ENCODE assay signal across 9 mouse cellular contexts in genomic region chr5:135263866-135264503, GRCm38 (mm10). TPM values are rescaled to one million over a fixed set of nuclear protein-coding genes. Genes with fewer than 3 reads are reported as not detected.
DNase-seq lines count a peak whose midpoint lies in the region; ATAC-seq and TF ChIP-seq lines count a peak whose summit lies in the region.
"Had no signal": no experiment of that assay in that cellular context is flagged by ENCODE, and none has a peak within 500 bp of the region (broad histone marks: within the 10 kb centered on the region; RNA-seq: fewer than 3 reads in every experiment).

No protein-coding gene starts in this region.

- H3K9me3 ChIP-seq in forebrain, embryonic 16.5 days (ENCODE audit: control insufficient read depth, low read length) = no peaks in the 10 kb centered on the region
- H3K9me3 ChIP-seq in hindbrain, embryonic 11.5 days (ENCODE audit: control insufficient read depth, low read length) = no peaks in the 10 kb centered on the region
- no peaks in the 10 kb centered on the region for H3K9me3 ChIP-seq in stomach, embryonic 14.5 days (ENCODE audit: control insufficient read depth, low read depth, low read length)
- H3K9me3 ChIP-seq: G1E had no signal

- H3K36me3 ChIP-seq in forebrain, embryonic 16.5 days (ENCODE audit: control insufficient read depth, insufficient read depth) = no peaks in the 10 kb centered on the region
- H3K36me3 ChIP-seq in hindbrain, embryonic 11.5 days (ENCODE audit: control insufficient read depth, insufficient read depth, low read length) = no peaks in the 10 kb centered on the region
- H3K36me3 ChIP-seq in stomach, embryonic 14.5 days (ENCODE audit: control insufficient read depth, insufficient read depth, low read length) = no peaks in the 10 kb centered on the region
- H3K36me3 ChIP-seq: G1E had no signal

- 14% methylated on average over 17 of the region's 17 CpGs for WGBS in forebrain, embryonic 16.5 days
- WGBS in hindbrain, embryonic 11.5 days = 20% methylated on average over 17 of the region's 17 CpGs
- WGBS in stomach, embryonic 14.5 days = 16% methylated on average over 17 of the region's 17 CpGs

- peak; percentile 94 for ATAC-seq in forebrain, embryonic 16.5 days
- peak; percentile 33; the same call in 1 of the 2 replicates for ATAC-seq in hindbrain, embryonic 11.5 days (ENCODE audit: low FRiP score)
- peak; percentile 83 for ATAC-seq in stomach, embryonic 14.5 days (ENCODE audit: insufficient number of reproducible peaks, insufficient read depth, low FRiP score, low read depth)

- H3K27ac ChIP-seq in layer of hippocampus, adult 2 months = peak overlapping the region; percentile 77
- H3K27ac ChIP-seq in forebrain, embryonic 16.5 days (ENCODE audit: low read length) = 0 out of 2 replicates have a peak overlapping the region, but pooled peaks have one; percentile 4
- peak overlapping the region; percentile 48; the same call in 1 of the 2 replicates for H3K27ac ChIP-seq in hindbrain, embryonic 11.5 days (ENCODE audit: low read depth, low read length)
- H3K27ac ChIP-seq in stomach, embryonic 14.5 days (ENCODE audit: low read length) = peak overlapping the region; percentile 18; the same call in 1 of the 2 replicates

- H3K4me1 ChIP-seq in forebrain, embryonic 16.5 days (replicated peaks; ENCODE audit: control insufficient read depth, insufficient read depth, low read length) = peaks cover 7% of the 10 kb centered on the region
- H3K4me1 ChIP-seq in hindbrain, embryonic 11.5 days (replicated peaks; ENCODE audit: control insufficient read depth, insufficient read depth, low read length) = peaks cover 5% of the 10 kb centered on the region
- peaks cover 10% of the 10 kb centered on the region; the same call in 1 of the 2 replicates for H3K4me1 ChIP-seq in stomach, embryonic 14.5 days (ENCODE audit: control insufficient read depth, insufficient read depth, low read length)

- DNase-seq in layer of hippocampus, adult 2 months (ENCODE audit: low spot score in 2 of 2) = peak; percentile 48 to 79
- no peak for DNase-seq in layer of hippocampus, postnatal 25 days (ENCODE audit: extremely low spot score in 1 of 2, low spot score in 1 of 2)
- DNase-seq in hindbrain, embryonic 11.5 days (ENCODE audit: low spot score) = peak; percentile 45
- peak; percentile 45 to 70 for DNase-seq in layer of hippocampus, postnatal 14 days (ENCODE audit: low spot score in 2 of 2)
- DNase-seq in lung, postnatal 36 days = peak; percentile 59
- no peak for DNase-seq in cerebellum, adult 8-10 months

- no peak overlapping the region for H3K9ac ChIP-seq in forebrain, embryonic 16.5 days (replicated peaks; ENCODE audit: low read depth, low read length)
- H3K9ac ChIP-seq in hindbrain, embryonic 11.5 days (ENCODE audit: low read depth, low read length) = peak overlapping the region; percentile 16; the same call in 1 of the 2 replicates
- no peak overlapping the region for H3K9ac ChIP-seq in stomach, embryonic 14.5 days (replicated peaks; ENCODE audit: low read depth, low read length)

- TF ChIP-seq CTCF in layer of hippocampus, adult 2 months (conservative IDR thresholded peaks at IDR 0.05) = no peak

- H3K4me3 ChIP-seq in layer of hippocampus, adult 2 months = peak overlapping the region; percentile 24
- no peak overlapping the region for H3K4me3 ChIP-seq in forebrain, embryonic 16.5 days (replicated peaks; ENCODE audit: low read length)
- H3K4me3 ChIP-seq in hindbrain, embryonic 11.5 days (ENCODE audit: low read depth, low read length) = no peak overlapping the region
- H3K4me3 ChIP-seq in stomach, embryonic 14.5 days (ENCODE audit: low read depth, low read length) = no peak overlapping the region

- no peak overlapping the region; the same call in 1 of the 2 replicates for H3K4me2 ChIP-seq in forebrain, embryonic 16.5 days (ENCODE audit: low read length)
- H3K4me2 ChIP-seq in hindbrain, embryonic 11.5 days (replicated peaks; ENCODE audit: low read depth, low read length) = no peak overlapping the region; the same call in 1 of the 2 replicates
- H3K4me2 ChIP-seq in stomach, embryonic 14.5 days (replicated peaks; ENCODE audit: low read depth, low read length) = peak overlapping the region; percentile 29

- H3K27me3 ChIP-seq in forebrain, embryonic 16.5 days (replicated peaks; ENCODE audit: control insufficient read depth, insufficient read depth, low read length) = no peaks in the 10 kb centered on the region
- H3K27me3 ChIP-seq in hindbrain, embryonic 11.5 days (ENCODE audit: control insufficient read depth, insufficient read depth, low read length) = no peaks in the 10 kb centered on the region
- no peaks in the 10 kb centered on the region for H3K27me3 ChIP-seq in stomach, embryonic 14.5 days (ENCODE audit: control insufficient read depth, insufficient read depth, low read length)

RNA-seq across cellular contexts. Expression of gene Fzd9, which starts 13.0 kb away (rescaled TPM):
- 1 to 10 TPM; 4.5 to 5.0 TPM for total RNA-seq in layer of hippocampus, adult 2 months (2021)
- total RNA-seq in layer of hippocampus, postnatal 25 days (2021) = 1 to 10 TPM; 6.2 to 7.3 TPM
- polyA plus RNA-seq in forebrain, embryonic 16.5 days (2015; fragmentation: Nextera tagmentation; extraction: Ambion mirVana) = 11.9 and 12.4 TPM in 2 replicates
- polyA plus RNA-seq in hindbrain, embryonic 11.5 days (2014; fragmentation: Nextera tagmentation; extraction: Ambion mirVana) = 6.6 and 7.2 TPM in 2 replicates
- total RNA-seq in layer of hippocampus, postnatal 14 days (2021) = 10 to 100 TPM; 11.0 to 12.3 TPM
- 0.17 and 0.25 TPM in 2 replicates for polyA plus RNA-seq in stomach, embryonic 14.5 days (2014; fragmentation: Nextera tagmentation; extraction: Ambion mirVana)
- total RNA-seq: G1E had no signal

Comparison
In these comparisons a context has a peak if more than half of its experiments do, and no peak if none do; other contexts are left out.
1. DNase-seq: peak in layer of hippocampus, adult 2 months (2 of 2), hindbrain, embryonic 11.5 days (single experiment), layer of hippocampus, postnatal 14 days (2 of 2) and lung, postnatal 36 days (single experiment); none in layer of hippocampus, postnatal 25 days (0 of 2) and cerebellum, adult 8-10 months (single experiment).
2. H3K27ac ChIP-seq: peak in every context shown above with its lines; median percentile 77 in layer of hippocampus, adult 2 months; 48 in hindbrain, embryonic 11.5 days; 18 in stomach, embryonic 14.5 days; 4 in forebrain, embryonic 16.5 days.
3. ATAC-seq: peak in every context shown above with its lines; median percentile 94 in forebrain, embryonic 16.5 days; 83 in stomach, embryonic 14.5 days; 33 in hindbrain, embryonic 11.5 days.